Mouse (Mus musculus): ENCODE measurements around the gene Asap2.

Gene Asap2

DNA sequence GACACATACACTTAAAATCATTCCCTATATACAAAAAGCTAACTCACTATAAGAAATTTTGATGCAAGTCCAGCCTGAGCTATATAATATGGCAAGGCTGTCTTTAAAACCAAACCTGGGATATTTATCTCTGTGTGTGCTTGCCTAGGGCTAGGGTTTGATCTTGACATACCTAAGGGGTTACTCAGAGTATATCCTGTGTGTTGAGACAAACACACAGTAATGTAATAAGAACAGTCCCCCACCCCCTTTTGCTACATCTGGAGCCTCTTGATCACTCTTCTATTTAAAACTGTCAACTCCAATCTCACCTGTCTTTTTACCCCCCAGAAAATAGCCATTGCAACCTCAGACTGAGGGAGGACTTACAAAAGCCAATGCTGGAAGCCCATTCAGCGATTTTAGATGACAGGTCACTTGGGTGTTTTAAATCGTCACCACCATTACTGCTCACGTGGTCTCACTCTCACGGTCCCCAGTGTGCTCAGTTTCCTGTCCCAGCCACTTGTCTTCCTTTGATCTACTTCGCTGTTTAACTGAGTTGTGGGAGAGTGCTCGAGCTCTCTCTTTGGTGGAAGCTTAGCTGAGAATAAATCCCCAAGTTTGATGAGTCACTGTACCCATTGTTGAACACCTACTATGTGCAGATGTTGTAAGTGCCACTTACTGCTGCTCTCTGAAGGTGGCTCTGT lies 176.8 kb downstream of the Asap2 start:
- no peak for DNase-seq (ENCODE audit: low read depth, low spot score)

DNA sequence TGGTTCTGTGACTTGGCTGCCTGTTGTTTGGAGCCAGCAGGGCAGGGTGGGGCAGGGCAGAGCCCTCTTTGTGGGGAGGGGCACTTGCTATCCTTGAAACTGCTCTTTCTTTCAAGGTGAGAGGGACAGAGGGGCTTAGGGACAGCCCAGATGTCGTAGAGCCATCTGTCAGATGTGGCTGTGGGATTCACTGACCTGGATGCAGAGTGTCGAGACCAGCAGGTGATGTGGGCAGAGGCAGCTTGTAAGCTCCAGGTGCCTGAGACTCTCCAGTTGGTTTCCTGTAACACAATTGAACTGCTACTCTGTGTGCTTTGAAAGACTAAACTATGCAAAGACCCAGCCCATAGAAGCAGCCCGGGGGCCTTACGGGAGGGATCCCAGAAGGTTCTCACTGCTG lies 177.5 kb downstream of the Asap2 start:
- DNase-seq (ENCODE audit: low read depth, low spot score): no peak

DNA sequence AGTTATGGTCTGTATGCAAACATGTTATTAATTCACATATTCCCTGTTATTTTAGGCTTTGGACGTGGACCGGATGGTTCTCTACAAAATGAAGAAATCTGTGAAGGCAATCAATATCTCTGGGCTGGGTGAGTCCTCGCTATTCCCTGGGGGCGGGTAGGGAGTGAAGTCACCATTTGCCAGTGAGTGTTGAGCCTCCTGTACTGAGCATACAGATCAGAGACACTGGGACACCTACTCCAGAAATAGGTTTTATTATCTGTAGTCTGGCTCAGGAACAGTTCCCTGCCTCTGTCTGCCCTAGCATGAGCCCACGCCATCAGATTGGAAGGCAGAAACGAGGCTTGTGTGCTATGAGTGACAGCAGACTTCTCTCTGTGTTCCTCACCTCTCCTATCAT lies 177.9 kb downstream of the Asap2 start:
- DNase-seq (ENCODE audit: low read depth, low spot score): no peak

DNA sequence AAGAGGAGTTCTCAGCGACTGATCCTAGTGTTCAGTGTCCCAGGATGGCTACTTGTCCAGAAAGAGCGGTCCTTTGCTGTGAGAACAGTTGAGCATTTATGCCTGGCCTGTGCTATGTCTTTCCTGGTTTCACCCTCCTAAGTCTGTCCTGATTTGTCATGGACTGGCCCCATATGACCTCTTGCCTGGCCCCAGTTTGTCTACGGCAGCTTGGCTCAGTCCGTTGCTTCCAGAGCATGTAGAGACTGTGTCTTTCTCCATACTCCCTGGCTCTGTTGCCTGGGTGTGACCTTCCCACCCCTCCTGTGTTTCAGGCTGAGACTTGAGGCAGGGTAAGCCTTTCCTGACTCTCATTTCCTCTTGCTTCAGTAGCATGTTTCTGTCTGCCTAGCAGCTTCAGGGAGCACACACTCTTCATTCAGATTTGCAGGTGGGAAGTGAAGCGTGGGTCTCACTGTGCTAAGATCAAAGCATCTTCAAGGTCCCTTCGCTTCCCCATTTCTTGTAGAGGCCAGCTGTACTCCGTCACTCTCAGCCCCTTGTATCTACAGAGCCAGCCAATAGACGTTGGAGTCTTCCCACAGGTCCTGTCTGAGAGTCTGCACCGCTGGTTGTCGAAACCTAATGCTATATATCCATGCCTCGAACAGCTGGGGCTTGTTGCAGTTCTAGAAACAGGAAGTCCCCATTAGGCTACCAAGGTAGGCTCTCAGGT lies 181.7 kb downstream of the Asap2 start:
- peak; percentile 90 for DNase-seq (ENCODE audit: low read depth, low spot score)

DNA sequence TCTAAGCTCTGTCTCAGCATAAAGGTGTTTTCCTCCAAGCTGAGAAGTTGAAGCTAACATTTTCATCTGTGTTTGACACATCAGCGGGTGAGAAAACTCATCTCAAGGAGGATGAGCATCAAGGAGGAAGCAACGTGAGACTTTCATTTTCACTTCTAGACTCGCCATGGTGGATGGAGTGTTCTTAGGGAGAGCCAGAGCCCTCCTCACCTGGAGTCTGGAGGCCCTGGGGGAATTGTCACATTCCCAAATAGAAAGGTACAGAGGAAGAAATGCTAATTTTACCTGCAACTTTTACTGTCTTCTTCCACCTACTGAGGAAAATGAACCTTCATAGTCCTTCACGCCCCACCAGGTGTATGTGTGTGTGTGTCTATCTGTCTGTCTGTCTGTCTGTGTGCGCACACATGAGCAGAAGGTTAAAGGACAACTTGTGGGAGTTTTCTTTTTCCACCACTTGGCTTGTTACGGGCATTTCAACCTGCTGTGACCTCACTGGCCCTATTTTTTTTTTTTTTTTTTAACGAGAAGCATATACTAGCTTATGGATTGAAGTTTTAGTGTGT lies 183.7 kb downstream of the Asap2 start:
- peak; percentile 68 for DNase-seq (ENCODE audit: low read depth, low spot score)

DNA sequence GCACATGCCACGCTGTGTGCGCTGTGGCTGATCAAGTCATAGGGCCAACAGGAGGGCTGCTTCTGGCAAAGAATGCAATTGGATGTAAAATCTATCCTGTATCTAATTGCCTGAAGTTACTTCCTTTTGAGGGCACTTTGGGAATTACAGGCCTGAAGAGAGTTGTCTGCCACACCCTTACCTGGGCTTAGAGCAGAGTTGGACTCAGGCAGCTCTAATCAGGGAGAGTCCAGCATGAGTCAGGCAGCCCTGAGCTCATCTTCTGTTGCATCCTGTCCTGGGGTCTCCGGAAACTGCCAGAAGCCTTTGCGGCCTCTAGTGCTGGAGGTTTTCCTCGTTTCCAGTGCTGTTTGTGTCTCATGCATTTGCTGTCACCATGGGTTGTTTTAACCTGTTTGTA lies 186.1 kb downstream of the Asap2 start:
- no peak for DNase-seq (ENCODE audit: low read depth, low spot score)

DNA sequence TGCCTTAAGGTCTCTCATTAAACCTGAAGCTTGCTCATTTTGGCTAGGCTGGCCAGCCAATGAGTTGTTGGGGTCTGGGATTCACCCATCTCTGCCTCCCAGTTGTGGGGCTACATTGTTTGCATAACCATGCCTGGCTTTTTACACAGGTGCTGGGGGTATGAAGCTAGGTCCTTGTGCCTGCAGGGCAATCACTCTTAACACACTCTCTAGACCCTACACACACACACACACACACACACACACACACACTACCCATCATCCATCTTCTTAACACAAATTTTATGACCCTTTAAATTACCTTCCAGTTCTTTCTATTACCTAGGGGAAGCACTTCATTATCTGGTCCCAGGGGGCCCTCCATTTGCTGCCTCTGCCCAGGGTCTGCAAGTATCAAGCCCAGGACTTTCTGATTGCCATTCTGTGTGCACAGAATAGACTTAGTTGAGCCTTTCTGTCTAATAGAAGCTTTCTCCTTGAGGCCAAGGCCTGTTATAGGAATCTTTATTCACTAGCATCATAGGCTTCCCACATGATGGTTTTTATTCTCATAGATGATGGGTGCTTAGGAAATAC lies 187.0 kb downstream of the Asap2 start:
- DNase-seq (ENCODE audit: low read depth, low spot score): no peak

DNA sequence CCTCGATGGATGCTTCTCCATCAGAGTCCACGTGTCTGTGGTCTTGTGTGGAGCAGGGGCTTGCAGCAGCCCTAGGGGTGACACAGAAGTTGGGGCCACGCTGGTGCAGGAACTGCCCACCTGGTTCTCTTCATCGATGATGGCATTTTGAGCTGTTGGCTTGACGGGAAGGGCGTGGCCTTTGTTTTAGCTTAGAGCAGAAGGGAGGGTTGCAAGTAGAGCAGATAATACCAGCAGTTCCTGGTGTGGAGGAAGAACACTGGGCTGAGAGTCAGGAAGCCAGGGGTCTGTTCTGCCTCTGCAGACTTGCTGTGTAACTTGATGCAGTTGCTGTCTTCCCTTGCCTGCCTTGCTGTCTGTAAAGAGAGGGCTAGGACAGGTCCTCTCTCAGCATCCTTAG lies 189.8 kb downstream of the Asap2 start:
- DNase-seq (ENCODE audit: low read depth, low spot score): no peak

DNA sequence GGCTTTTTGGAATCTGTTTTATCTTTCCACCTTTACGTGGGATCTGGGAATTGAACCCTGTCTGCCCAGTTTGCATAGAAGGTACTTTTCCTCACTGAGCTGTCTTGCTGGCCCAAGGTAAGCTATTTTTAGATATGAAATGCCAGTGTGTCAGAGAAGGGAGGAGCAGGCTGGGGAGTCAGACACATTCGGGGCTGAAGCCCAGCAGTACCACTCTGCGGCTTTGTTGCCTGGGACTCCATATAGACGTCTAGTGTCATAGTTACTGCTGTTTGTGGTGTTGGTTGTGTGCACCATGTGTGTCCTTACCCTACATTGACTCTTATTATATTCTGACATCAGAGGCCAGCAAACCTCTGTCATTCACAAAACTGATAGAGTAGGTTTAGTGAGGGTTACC lies 192.5 kb downstream of the Asap2 start:
- DNase-seq (ENCODE audit: low read depth, low spot score): no peak

DNA sequence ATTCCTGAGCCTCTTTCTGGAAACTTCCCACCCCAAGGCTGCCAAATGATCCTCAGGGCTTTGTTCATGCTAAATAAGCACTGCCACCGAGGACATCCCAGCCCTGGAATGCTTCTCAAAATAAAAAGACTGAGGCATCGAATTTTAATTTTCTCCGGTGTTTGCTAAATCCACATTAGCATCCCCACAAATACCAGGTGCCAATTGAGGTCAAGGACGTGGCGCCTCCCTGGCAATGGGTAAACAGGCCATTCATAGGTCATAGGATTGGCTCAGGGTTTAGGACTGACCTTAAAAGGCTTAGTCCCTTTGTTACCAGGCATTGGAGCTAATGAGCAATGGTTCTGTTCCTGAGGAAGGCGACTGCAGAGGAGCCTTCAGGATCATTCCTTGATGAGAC lies 193.1 kb downstream of the Asap2 start:
- DNase-seq (ENCODE audit: low read depth, low spot score): no peak

DNA sequence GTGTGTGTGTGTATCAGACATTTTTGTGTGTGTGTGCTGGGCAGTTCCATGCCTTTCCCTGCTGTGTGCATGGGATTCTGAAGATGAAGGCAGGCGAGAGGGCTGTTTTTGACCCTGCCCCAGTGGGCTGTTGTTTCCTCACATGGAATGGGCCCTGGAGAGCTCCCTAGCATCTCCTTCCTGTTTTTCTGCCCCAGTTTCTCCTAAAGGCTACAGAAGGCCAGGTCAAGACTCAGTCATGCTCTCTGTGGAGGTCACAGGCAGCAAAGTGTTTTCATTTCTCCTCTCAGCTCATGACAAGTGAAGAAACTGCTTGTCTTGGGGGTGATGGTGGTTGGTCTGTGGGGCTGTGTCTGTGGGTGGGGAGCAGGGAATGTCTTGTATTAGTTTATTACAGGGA lies 195.9 kb downstream of the Asap2 start:
- no peak for DNase-seq (ENCODE audit: low read depth, low spot score)

DNA sequence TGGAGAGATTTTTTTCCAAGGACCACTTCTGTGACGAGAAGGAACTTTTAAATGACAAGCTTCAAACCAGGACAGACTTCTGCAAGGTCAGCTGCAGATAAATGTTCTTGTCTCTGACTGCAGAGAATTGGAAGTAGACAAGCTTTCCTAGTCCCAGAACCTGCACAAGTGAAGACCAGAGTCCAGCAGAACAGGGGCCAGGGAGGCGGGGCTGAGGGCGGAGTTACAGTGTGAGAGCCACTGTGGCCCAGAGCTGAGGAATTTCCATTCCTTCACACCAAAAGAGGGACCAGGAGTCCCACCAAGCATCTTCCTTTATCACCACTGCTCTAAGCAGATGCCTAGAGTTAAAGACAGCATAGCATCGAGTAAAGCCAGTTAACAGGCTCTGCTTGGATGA lies 198.6 kb downstream of the Asap2 start:
- DNase-seq (ENCODE audit: low read depth, low spot score): no peak

DNA sequence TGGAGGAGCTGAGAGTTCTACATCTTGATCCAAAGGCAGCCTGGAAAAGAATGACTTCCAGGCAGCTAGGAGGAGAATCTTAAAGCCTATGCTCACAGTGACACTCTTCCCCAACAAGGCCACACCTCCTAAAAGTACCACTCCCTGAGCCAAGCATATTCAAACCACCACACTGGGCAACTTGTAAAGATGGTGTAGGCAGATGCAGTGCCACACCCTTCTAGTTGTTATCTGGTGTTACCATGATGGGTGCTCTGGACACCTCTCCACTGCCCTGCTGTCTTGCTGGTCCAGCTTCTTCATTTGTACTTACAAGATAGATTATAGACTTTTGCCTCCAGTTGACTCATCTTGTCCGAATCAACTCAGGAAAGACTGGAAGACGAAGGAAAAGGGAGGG lies 201.3 kb downstream of the Asap2 start:
- no peak for DNase-seq (ENCODE audit: low read depth, low spot score)

DNA sequence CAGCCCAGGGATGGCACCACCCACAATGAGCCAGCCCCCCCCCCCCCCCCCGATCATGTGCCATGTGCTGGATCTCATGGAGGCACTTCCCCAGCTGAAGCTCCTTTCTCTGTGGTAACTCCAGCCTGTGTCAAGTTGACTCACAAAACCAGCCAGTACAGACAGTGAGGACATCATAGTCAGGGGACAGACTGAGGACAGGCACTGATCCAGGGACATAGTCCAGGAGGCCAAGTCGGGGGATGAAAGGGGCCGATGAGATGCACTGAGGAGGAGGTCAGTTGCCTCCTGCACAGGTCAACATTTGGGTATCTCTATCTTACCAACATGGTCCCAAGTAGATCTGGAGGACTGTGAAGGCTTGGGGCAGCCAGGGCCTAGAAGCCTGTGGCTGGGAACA lies 205.2 kb downstream of the Asap2 start:
- no peak for DNase-seq (ENCODE audit: low read depth, low spot score)

DNA sequence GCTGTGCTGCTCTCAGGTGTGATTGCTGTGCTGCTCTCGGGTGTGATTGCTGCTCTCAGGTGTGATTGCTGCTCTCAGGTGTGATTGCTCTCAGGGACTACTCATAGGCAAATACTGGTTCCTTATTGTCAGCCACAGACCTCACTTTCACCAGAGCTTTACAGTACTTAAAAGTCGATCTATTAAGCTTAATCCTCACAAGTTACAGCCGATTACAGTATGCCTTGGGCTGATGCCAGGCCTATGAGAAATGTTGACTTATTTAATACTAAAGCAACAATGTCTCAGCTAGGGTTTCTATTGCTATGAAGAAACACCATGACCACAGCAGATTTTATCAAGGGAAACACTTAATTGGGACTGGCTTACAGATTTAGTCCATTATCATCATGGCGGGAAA lies 206.2 kb downstream of the Asap2 start:
- no peak for DNase-seq (ENCODE audit: low read depth, low spot score)

DNA sequence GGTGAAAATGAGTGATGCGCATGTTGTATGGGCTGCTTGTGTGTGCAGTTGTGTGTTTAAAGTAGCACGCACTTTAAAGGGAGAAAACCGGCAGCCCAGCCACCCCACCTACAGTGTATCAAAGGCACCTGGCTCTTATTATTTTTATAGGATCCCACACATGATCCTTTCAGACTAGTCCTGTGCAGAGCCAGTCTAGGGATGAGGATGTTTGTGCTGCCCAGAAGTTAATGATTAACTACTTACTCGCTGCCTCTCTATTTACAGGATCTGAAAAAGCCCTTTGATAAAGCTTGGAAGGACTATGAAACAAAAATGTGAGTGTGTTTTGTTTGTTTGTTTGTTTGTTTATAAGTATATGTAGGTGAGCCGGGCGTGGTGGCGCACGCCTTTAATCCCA lies 210.4 kb downstream of the Asap2 start:
- no peak for DNase-seq (ENCODE audit: low read depth, low spot score)

DNA sequence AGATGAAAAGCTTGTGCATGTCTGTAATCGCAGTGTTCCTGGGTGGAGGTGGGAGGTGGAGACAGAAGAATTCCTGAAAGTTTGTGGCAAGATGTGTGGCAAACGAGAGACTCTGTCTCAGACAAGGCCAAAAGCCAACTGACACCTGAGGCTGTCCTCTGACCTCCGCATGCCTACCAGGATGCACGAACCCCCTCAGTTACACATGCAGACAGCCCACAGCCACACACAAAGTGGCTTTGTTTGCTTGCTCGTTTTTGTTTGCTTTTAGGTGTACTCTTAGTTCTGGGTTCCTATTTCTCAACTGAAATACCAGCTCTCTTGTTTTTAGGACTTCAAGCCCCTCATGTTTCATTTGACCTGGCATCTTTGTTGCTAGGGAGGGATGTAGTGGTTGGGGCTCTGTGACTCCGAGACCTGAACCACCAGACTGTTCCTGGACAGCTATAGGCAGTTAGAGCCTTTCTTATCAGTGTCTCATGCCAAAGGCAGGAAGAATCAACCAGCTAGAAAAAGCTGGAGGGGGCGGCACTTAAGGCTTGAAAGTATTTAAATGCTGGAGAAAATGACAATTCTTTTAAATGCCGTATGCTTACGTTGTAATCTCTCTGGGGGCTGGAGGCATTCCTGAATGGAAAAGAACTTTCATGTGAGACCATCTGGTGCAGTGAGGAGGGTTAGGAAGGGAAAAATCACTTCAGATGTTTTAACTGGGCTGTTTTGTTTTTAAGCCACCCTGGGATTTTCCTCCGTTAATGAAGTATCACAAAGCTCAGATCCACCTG lies 211.4 kb downstream of the Asap2 start:
- DNase-seq (ENCODE audit: low read depth, low spot score): no peak

DNA sequence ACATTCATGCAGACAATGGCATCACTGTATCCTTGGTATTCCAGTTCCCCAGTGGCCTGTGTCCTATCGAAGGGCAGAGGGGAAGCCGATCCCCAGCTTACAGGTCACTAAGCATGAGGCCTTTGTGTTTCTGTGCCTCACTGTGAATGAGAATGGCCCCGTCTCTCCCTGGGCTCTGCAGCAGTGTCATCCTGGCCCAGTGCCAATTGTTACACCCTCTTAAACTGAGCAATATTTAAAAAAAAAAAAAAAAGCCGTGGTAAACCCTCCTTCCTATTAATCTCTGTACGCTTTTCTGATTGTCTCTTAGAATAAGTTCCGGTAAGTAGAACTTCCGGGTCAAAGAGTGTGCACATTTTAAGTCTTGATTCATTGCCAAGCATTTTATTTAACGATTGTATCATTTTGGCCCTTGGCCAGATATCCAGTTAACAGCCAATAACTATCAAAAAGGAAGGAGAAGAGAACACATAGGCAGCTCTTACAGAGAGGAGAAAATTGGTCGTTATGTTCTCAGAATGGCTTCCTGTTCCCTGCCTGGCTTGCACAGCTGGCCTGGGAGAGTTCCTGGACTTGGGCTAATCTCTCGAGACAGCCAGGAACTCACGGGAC lies 214.5 kb downstream of the Asap2 start:
- no peak for DNase-seq (ENCODE audit: low read depth, low spot score)

DNA sequence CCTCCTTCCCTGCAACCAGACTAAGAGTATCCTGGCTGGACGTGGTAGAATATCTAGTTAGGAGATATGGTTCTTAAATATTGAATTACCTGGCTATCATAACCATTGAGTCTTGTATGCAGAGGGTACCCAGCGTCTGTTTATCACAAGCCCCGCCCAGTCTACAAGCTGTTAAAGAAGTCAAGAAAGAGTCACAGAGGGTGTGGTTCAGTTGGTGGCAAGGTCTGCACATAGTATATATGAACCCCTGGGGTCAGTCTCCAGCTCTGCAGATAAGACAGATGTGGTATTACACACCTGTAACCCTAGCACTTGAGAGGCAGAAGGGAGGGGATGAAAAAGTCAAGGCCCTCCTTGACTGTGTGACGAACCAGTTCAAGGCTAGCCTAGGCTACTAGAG lies 215.5 kb downstream of the Asap2 start:
- no peak for DNase-seq (ENCODE audit: low read depth, low spot score)

DNA sequence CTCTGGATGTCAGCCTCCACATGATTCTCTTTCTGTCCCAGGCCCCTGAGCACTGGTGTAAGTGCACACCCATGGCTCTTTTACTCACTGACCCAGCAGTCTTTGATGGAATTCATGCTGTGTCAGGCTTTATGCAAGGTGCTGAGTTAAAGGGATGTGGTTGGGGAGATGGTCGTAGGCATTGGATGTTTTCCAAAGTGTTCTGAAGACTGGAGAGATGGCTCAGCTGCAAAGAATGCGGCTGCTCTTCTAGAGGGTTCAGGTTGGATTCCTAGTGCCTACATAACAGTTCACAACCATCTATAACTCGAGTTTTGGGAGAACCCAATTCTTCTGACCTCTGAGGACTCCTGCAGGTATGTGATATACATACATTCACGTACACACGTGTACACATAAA lies 217.2 kb downstream of the Asap2 start:
- no peak for DNase-seq (ENCODE audit: low read depth, low spot score)

DNA sequence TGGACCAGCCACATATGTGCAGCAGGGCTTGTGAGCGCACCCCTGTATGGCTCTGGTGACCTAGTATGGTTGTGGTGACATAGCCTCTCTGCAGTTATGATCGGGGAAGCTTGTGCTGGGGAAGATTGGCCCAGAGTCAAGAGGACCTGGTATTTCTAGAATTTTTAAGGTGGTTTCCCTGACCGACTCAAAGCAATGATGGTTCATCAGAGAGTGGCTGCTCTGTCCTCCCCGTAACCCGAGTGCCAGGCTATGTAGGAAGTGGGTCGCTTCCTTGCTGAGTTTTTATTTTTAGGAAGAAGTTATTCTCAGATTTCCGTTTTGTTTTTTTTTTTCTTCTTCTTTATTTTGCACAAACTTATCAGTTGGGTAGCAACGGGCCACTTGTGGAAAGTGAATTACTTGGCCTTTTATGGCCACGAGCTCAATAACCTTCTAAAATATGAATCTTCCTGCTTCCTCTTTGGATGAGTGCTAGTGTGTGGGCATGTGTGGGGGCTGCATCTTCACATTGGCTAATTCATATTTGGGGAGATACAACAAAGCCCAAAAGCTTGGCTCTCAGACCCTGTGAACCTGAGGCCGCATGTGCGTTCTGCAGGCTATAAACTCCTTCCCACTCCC lies 218.0 kb downstream of the Asap2 start:
- DNase-seq (ENCODE audit: low read depth, low spot score): no peak

All from A20 (cell line).